Mouse (Mus musculus): ENCODE measurements around the gene Ccnl2. TPM values are rescaled to one million over a fixed set of nuclear protein-coding genes. Genes with fewer than 3 reads are reported as not detected.
"Not testable (repeated sequence)": the region's sequence is repeated elsewhere in the genome, so short reads cannot be mapped to it uniquely, and the experiment has no call there.

The Ccnl2 gene
- polyA plus RNA-seq, 1 experiment from 2014 or later: 170 TPM

DNA sequence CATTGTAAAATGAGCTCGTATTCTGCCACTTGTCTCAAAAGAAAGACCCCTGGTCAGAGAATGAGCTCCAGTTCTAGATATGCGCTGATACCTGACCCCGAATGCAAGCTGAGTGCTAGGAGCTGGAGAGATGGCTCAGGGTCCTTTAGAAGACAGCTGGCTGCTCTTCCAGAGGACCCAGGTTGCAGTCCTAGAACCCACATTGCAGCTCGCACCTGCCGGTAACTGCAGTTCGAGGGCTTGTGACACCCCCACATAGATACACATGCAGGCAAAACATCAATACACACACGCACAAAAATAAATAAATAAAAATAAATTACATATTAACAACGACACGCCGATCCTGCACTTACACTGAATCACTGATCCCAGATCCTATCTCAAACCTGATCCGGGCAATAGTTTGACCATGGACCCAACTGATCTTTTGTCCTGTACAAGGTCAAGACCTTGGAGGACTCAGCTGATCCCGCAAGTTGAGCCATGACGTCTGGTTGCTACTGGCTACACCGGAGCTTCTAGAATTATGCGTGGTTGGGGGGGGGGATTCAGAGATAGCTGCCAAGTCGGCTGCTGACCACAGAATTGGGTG lies 28.7 kb upstream of the Ccnl2 start:
- 41% methylated on average over 16 of the region's 16 CpGs for WGBS
- no peaks in the 10 kb centered on the region for H3K36me3 ChIP-seq (replicated peaks; ENCODE audit: control insufficient read depth, insufficient read depth, low read depth, low read length)
- DNase-seq (ENCODE audit: low spot score) (no peak), ATAC-seq (replicated peaks; ENCODE audit: insufficient number of reproducible peaks, low FRiP score, low TSS enrichment, low read depth) (no peak)
- H3K4me2 ChIP-seq (ENCODE audit: low read depth, low read length): peak overlapping the region; percentile 74; the same call in 1 of the 2 replicates
- H3K9me3 ChIP-seq (replicated peaks; ENCODE audit: control insufficient read depth, low read length): no peaks in the 10 kb centered on the region
- H3K27ac ChIP-seq (replicated peaks; ENCODE audit: low read depth, low read length): no peak overlapping the region
- H3K4me1 ChIP-seq (ENCODE audit: control insufficient read depth, insufficient read depth, low read length): no peaks in the 10 kb centered on the region
- H3K27me3 ChIP-seq (ENCODE audit: control insufficient read depth, insufficient read depth, low read length): no peaks in the 10 kb centered on the region
- H3K4me3 ChIP-seq (ENCODE audit: low read depth, low read length): peak overlapping the region; percentile 52
- H3K9ac ChIP-seq (replicated peaks; ENCODE audit: low read length): peak overlapping the region; percentile 83

DNA sequence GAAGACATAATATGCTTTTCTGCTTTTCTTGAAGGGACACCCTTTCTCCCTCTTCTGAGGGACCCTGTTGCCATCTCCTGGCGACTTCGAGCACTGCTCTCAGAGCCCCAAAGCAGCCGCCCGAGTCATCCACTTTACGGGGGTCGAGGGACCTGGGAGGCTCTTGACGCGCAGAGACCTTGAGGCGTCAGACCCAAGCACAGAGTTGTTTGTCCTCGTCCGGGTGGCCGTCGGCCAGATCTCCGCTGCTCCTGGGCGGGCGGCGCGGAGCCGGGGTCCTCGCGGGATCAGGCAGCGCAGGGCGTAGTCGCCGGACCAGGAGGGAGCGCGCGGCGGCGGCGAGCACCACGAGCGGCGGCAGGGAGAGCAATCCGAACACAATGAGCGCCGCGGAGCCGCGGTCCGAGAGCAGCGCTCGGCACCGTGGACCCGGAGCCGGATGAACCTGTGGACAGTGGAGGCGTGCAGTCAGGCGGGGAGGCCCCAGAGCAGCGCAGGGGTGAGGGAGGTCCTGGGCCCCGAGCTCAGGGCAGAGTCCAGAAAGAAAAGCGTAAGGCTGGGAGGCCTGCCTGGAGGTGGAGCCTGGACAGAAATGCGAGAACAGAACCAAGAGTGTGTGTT lies 28.1 kb upstream of the Ccnl2 start:
- no peaks in the 10 kb centered on the region for H3K27me3 ChIP-seq (ENCODE audit: control insufficient read depth, insufficient read depth, low read length)
- H3K4me1 ChIP-seq (ENCODE audit: control insufficient read depth, insufficient read depth, low read length): no peaks in the 10 kb centered on the region
- H3K9me3 ChIP-seq (replicated peaks; ENCODE audit: control insufficient read depth, low read length): no peaks in the 10 kb centered on the region
- WGBS: under 1% methylated on average over 52 of the region's 52 CpGs
- peak overlapping the region; percentile 39 for H3K27ac ChIP-seq (replicated peaks; ENCODE audit: low read depth, low read length)
- peak overlapping the region; percentile 74 for H3K4me2 ChIP-seq (ENCODE audit: low read depth, low read length)
- H3K36me3 ChIP-seq (replicated peaks; ENCODE audit: control insufficient read depth, insufficient read depth, low read depth, low read length): no peaks in the 10 kb centered on the region
- peak; percentile 85 for DNase-seq (ENCODE audit: low spot score)
- peak; percentile 74 for ATAC-seq (replicated peaks; ENCODE audit: insufficient number of reproducible peaks, low FRiP score, low TSS enrichment, low read depth)
- peak overlapping the region; percentile 52 for H3K4me3 ChIP-seq (ENCODE audit: low read depth, low read length)
- H3K9ac ChIP-seq (replicated peaks; ENCODE audit: low read length): peak overlapping the region; percentile 83

DNA sequence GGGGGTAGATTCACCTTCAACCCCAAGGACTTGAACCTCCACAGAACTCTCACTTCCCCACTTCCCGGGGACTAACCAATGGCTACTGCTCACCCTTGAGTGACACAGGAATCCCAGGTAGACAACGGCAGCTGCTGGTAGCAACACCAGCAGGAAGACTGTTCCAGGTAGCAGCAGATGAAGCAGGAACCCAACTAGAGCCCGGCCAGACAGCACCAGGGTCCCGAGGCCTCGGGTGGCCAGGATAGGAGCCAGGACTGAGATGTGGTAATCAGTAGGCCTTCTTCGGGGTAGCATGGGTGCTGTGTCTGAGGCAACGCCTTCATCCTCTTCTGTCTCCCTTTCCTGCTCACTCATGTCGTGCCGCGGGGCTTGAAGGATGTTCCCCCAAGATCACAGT lies 27.0 kb upstream of the Ccnl2 start:
- Histone ChIP-seq H3K4me3 (ENCODE audit: low read depth, low read length) (no peak overlapping the region), H3K4me1 (ENCODE audit: control insufficient read depth, insufficient read depth, low read length) (no peaks in the 10 kb centered on the region), H3K4me2 (ENCODE audit: low read depth, low read length) (no peak overlapping the region), H3K27ac (replicated peaks; ENCODE audit: low read depth, low read length) (no peak overlapping the region), H3K27me3 (ENCODE audit: control insufficient read depth, insufficient read depth, low read length) (no peaks in the 10 kb centered on the region), H3K9ac (replicated peaks; ENCODE audit: low read length) (no peak overlapping the region), H3K9me3 (replicated peaks; ENCODE audit: control insufficient read depth, low read length) (no peaks in the 10 kb centered on the region), H3K36me3 (replicated peaks; ENCODE audit: control insufficient read depth, insufficient read depth, low read depth, low read length) (no peaks in the 10 kb centered on the region)
- 78% methylated on average over 10 of the region's 10 CpGs for WGBS
- no peak for DNase-seq (ENCODE audit: low spot score)
- ATAC-seq (replicated peaks; ENCODE audit: insufficient number of reproducible peaks, low FRiP score, low TSS enrichment, low read depth): no peak

DNA sequence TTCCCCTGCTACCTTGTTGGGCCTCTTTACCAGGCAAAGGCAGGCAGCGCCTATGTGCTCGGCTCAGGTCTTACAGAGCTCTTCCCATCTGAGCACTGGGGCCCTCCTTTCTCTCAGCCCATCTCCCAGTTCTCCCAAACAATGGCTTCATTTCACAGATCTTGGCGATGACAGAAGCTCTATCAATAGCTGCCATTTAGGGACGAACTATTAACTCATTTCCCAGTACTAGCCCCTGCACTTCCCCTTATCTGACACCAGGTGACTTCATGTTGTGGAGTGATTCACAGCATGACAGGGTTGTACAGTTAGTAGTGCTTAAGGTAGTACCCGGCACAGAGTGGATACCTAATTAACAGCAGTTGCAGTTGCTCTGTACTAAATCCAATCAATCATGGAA lies 26.5 kb upstream of the Ccnl2 start, which contains the start of gene Tmem88b:
Gene Tmem88b (minus strand): TSS at position 56 of the 400 bp plus-strand sequence.
- WGBS: 61% methylated on average over 5 of the region's 5 CpGs
- no peaks in the 10 kb centered on the region for H3K4me1 ChIP-seq (ENCODE audit: control insufficient read depth, insufficient read depth, low read length)
- H3K4me2 ChIP-seq (ENCODE audit: low read depth, low read length): peak within 1 kb of the TSS; percentile 74
- ATAC-seq (replicated peaks; ENCODE audit: insufficient number of reproducible peaks, low FRiP score, low TSS enrichment, low read depth) (no peak), DNase-seq (ENCODE audit: low spot score) (no peak)
- H3K27ac ChIP-seq (replicated peaks; ENCODE audit: low read depth, low read length): no peak within 1 kb of the TSS
- H3K36me3 ChIP-seq (replicated peaks; ENCODE audit: control insufficient read depth, insufficient read depth, low read depth, low read length): no peaks in the 10 kb centered on the region
- peak within 1 kb of the TSS; percentile 52; the same call in 1 of the 2 replicates for H3K4me3 ChIP-seq (ENCODE audit: low read depth, low read length)
- H3K9me3 ChIP-seq (replicated peaks; ENCODE audit: control insufficient read depth, low read length): no peaks in the 10 kb centered on the region
- no peak within 1 kb of the TSS for H3K9ac ChIP-seq (replicated peaks; ENCODE audit: low read length)
- H3K27me3 ChIP-seq (ENCODE audit: control insufficient read depth, insufficient read depth, low read length): no peaks in the 10 kb centered on the region

DNA sequence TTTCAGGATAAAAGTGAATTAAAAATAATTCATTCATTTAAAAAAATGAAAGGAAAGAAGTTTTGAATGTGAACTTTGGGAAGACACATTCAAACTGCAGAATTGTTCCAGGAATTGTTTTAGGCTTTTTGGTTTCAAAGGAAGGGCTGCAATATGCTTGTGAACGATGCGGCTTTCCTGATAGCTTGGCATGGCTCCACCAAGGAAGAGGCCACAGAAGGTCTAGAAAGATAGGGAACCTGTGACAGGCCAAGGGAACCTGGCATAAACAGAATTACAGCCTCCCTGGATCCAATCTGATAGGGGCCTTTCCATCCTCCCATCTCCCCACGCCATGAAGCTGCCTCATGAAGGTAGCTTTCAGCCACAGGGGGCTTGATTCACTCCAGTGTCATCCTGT lies 24.0 kb upstream of the Ccnl2 start:
- 81% methylated on average over 3 of the region's 3 CpGs for WGBS

DNA sequence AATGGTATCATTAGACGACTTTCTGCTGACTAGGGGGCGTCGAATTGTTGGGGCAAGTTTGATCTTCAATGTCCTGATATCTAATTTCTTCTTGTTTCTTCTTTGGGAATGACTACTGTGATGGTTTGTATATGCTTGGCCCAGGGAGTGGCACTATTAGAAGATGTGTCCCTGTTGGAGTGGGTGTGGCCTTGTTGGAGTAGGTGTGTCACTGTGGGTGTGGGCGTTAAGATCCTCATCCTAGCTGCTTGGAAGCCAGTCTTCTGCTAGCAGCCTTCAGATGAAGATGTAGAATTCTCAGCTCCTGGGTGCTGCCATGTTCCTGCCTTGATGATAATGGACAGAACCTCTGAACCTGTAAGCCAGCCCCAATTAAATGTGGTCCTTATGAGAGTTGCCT lies 23.5 kb upstream of the Ccnl2 start:
- ATAC-seq (replicated peaks; ENCODE audit: insufficient number of reproducible peaks, low FRiP score, low TSS enrichment, low read depth); H3K27me3 ChIP-seq (ENCODE audit: control insufficient read depth, insufficient read depth, low read length): not testable (repeated sequence)
- WGBS: 76% methylated on average over 4 of the region's 4 CpGs

More for the DNA sequence above, 24.0 kb upstream of the Ccnl2 start:
- Histone ChIP-seq H3K27ac (replicated peaks; ENCODE audit: low read depth, low read length) (no peak overlapping the region), H3K9ac (replicated peaks; ENCODE audit: low read length) (no peak overlapping the region), H3K4me1 (ENCODE audit: control insufficient read depth, insufficient read depth, low read length) (no peaks in the 10 kb centered on the region), H3K9me3 (replicated peaks; ENCODE audit: control insufficient read depth, low read length) (no peaks in the 10 kb centered on the region), H3K4me3 (ENCODE audit: low read depth, low read length) (no peak overlapping the region), H3K36me3 (replicated peaks; ENCODE audit: control insufficient read depth, insufficient read depth, low read depth, low read length) (no peaks in the 10 kb centered on the region), H3K27me3 (ENCODE audit: control insufficient read depth, insufficient read depth, low read length) (no peaks in the 10 kb centered on the region), H3K4me2 (ENCODE audit: low read depth, low read length) (no peak overlapping the region)
- no peak for ATAC-seq (replicated peaks; ENCODE audit: insufficient number of reproducible peaks, low FRiP score, low TSS enrichment, low read depth)
- DNase-seq (ENCODE audit: low spot score): no peak

DNA sequence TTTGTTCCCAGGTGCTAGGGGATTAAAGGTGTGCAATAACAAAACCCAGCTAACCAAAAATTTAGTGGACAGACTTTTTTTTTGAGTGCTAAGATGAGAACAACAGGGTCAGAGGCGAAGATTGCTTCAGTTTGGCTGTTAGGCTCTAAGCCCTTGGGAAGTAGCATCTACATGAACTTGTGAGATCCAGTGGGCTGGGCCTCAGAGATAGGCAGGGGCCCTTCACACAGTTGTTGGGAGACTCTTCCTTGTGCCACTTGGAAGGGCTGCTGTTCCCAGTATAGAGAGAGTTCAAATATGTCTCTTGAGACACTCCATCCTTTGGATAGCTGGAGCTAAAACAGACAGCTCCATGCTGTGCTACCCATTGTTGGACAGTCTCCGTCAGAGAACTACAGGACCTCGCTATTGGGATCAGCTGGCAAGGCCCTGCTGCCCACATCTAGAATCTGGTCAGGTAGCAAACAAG lies 22.2 kb upstream of the Ccnl2 start, which contains the start of gene Ankrd65:
Gene Ankrd65 (plus strand): TSS at position 419 of the 469 bp plus-strand sequence.
- no peaks in the 10 kb centered on the region for H3K4me1 ChIP-seq (ENCODE audit: control insufficient read depth, insufficient read depth, low read length)
- ATAC-seq (replicated peaks; ENCODE audit: insufficient number of reproducible peaks, low FRiP score, low TSS enrichment, low read depth): no peak
- H3K4me3 ChIP-seq (ENCODE audit: low read depth, low read length): no peak within 1 kb of the TSS
- H3K9ac ChIP-seq (replicated peaks; ENCODE audit: low read length): no peak within 1 kb of the TSS
- no peaks in the 10 kb centered on the region for H3K9me3 ChIP-seq (replicated peaks; ENCODE audit: control insufficient read depth, low read length)
- no peaks in the 10 kb centered on the region for H3K27me3 ChIP-seq (ENCODE audit: control insufficient read depth, insufficient read depth, low read length)
- H3K27ac ChIP-seq (replicated peaks; ENCODE audit: low read depth, low read length): no peak within 1 kb of the TSS
- DNase-seq (ENCODE audit: low spot score): no peak
- no peaks in the 10 kb centered on the region for H3K36me3 ChIP-seq (replicated peaks; ENCODE audit: control insufficient read depth, insufficient read depth, low read depth, low read length)
- no peak within 1 kb of the TSS for H3K4me2 ChIP-seq (ENCODE audit: low read depth, low read length)
- 75% methylated on average over 3 of the region's 3 CpGs for WGBS

More for the DNA sequence above, 23.5 kb upstream of the Ccnl2 start:
- not testable (repeated sequence) for H3K9ac ChIP-seq (replicated peaks; ENCODE audit: low read length); H3K27ac ChIP-seq (replicated peaks; ENCODE audit: low read depth, low read length); DNase-seq (ENCODE audit: low spot score); H3K4me1 ChIP-seq (ENCODE audit: control insufficient read depth, insufficient read depth, low read length); H3K4me2 ChIP-seq (ENCODE audit: low read depth, low read length); H3K36me3 ChIP-seq (replicated peaks; ENCODE audit: control insufficient read depth, insufficient read depth, low read depth, low read length); H3K4me3 ChIP-seq (ENCODE audit: low read depth, low read length); H3K9me3 ChIP-seq (replicated peaks; ENCODE audit: control insufficient read depth, low read length)

DNA sequence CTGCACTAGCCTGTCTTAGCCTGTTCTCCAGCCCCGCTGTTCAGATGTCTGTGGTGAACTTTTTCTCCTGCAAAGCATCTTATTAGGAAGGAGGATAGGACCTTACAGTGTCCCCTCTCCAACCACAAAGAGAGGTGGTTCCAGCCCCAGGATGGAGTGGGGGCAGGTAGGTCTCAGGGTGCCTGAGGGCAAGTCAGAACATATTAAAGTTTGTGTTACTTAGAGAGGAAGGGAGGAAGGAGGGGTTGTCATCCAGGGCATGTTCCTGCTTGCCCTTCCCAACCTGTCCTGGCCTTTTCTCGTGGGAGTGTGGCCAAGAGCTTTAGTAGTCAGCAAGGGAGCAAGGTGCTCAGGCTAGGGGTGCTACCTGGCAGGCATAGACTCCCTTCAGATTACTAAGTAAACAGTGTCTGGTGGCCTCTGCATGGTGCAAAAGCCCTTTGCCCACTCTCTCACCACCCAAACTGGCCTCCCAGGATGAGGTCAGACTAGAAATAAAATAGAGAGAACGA lies 21.6 kb upstream of the Ccnl2 start:
- Histone ChIP-seq H3K9ac (replicated peaks; ENCODE audit: low read length) (no peak overlapping the region), H3K36me3 (replicated peaks; ENCODE audit: control insufficient read depth, insufficient read depth, low read depth, low read length) (no peaks in the 10 kb centered on the region), H3K4me2 (ENCODE audit: low read depth, low read length) (no peak overlapping the region), H3K9me3 (replicated peaks; ENCODE audit: control insufficient read depth, low read length) (no peaks in the 10 kb centered on the region), H3K27ac (replicated peaks; ENCODE audit: low read depth, low read length) (no peak overlapping the region), H3K27me3 (ENCODE audit: control insufficient read depth, insufficient read depth, low read length) (no peaks in the 10 kb centered on the region), H3K4me1 (ENCODE audit: control insufficient read depth, insufficient read depth, low read length) (no peaks in the 10 kb centered on the region), H3K4me3 (ENCODE audit: low read depth, low read length) (no peak overlapping the region)
- WGBS: 68% methylated on average over 3 of the region's 3 CpGs
- DNase-seq (ENCODE audit: low spot score) (no peak), ATAC-seq (replicated peaks; ENCODE audit: insufficient number of reproducible peaks, low FRiP score, low TSS enrichment, low read depth) (no peak)
